Mouse (Mus musculus) large intestine, adult 2 months (tissue): ENCODE measurements around the gene Carmil1. TPM values are rescaled to one million over a fixed set of nuclear protein-coding genes. Genes with fewer than 3 reads are reported as not detected.
A peak's percentile ranks its signal among the peaks of the same experiment; 100 is the strongest.

Experiments
- DNase-seq: peaks from one replicate; pipeline ENCODE4 v3.0.0-alpha.2; 2012; ENCODE audit warnings: low read depth, low spot score
- WGBS: fragments of 180-500 bp; shearing (Covaris S2); methylation state at CpG from one replicate; pipeline ENCODE4 v1.1.7; 2018; 5-methylcytosine and 5-hydroxymethylcytosine counted together
- polyA plus RNA-seq: library from polyadenylated mRNA; depleted of rRNA; stranded (reverse); fragments of >200 nt; gene quantifications from 2 replicates; pipeline ENCODE4 v1.2.3, GENCODE M21; 2012

Carmil1 gene
- polyA plus RNA-seq, 1 experiment: 14.2 TPM

DNA sequence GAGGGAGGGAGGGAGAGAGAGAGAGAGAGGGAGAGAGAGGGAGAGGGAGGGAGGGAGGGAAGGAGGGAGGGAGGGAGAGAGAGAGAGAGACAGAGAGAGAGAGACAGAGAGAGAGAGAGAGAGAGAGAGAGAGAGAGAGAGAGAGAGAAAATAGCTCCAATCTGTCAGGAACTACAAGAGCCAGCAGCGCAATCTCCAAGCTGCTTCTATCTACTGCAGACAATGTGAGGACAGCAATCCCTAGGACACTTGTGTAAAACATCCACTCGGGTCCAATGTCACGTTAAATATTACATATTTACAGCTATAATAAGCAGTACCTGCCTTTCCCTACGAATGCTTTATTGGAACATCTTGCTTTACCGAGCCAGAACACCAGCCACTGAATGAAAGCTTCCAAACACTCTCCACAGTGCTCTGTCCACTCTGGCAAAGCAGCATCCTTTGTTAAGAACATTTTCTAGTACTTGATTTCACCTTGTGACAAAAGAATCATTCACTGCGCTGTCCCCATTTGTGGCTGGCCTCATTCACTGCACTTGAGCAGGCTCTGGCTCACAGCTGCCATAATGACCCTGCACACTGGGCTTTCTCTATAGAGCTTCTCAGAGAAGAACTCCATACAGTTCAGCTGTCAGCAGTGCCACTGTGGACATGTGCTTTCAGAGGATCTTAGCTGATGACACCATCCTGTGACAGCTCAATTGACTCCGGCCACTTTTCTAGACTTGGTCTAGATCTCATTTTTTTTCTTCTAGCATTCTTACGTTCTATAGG, 57.0 kb downstream of the Carmil1 start:
- DNase-seq: no peak
- 60% methylated on average over 8 of the region's 8 CpGs for WGBS

- DNase-seq: no peak
These were observed 60.1 kb downstream of the Carmil1 start for GRCm38 (mm10) chr13:24220441-24220970.

GRCm38 (mm10) chr13:24211229-24211628, 69.4 kb downstream of the Carmil1 start:
- WGBS: 66% methylated on average over 2 of the region's 2 CpGs
- no peak for DNase-seq

More at GRCm38 (mm10) chr13:24220441-24220970, 60.1 kb downstream of the Carmil1 start:
- WGBS: 74% methylated on average over 3 of the region's 3 CpGs

DNA sequence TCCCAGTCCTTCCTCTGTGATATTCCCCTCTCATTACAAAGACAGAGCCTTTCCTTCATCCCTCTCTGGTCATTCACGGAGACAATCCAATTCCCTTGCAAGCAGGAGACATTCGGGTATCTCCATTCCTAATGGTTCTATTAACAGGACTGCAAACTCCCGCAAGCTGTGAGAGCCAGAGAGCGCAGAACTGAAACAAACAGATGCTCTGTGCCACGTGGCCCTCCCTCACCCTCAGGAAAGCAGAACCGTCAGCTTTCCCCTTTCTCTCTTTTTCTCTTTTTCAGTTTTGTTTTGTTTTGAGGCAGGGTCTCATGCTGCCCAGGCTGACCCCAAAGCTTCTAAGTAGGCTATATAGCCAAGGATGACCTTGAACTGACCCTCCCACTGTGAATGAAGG, 74.5 kb downstream of the Carmil1 start:
- 78% methylated on average over 6 of the region's 6 CpGs for WGBS
- no peak for DNase-seq

DNA sequence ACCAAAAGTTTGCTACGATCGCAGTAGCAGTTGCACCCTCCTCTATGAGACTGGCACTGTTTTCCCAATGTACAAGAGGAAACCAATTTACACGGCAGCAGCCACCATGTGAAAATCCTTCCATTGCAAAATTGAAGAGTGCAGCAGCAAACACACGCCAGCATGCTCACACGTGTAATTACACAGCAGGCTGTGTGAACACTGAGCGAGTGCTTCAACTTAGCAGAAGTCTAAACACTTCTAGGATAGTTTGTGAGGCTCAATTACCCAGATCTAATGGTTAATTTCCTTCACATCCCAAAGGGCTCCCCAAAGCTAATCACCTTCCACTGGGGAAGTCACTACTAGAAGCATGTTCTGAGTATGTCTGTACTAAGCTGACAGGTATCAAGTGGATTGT, 78.3 kb downstream of the Carmil1 start:
- no peak for DNase-seq
- 94% methylated on average over 6 of the region's 6 CpGs for WGBS

GRCm38 (mm10) chr13:24199861-24200543, 80.6 kb downstream of the Carmil1 start:
- no peak for DNase-seq
- 26% methylated on average over 7 of the region's 7 CpGs for WGBS

- WGBS: 88% methylated on average over 2 of the region's 2 CpGs
- DNase-seq: no peak
These were observed 82.1 kb downstream of the Carmil1 start for GRCm38 (mm10) chr13:24198396-24198924.

GRCm38 (mm10) chr13:24195371-24195770, 85.2 kb downstream of the Carmil1 start:
- 50% methylated on average over 3 of the region's 3 CpGs for WGBS
- DNase-seq: no peak

GRCm38 (mm10) chr13:24194018-24194417, 86.6 kb downstream of the Carmil1 start:
- no peak for DNase-seq
- WGBS: 90% methylated on average over 5 of the region's 5 CpGs

DNA sequence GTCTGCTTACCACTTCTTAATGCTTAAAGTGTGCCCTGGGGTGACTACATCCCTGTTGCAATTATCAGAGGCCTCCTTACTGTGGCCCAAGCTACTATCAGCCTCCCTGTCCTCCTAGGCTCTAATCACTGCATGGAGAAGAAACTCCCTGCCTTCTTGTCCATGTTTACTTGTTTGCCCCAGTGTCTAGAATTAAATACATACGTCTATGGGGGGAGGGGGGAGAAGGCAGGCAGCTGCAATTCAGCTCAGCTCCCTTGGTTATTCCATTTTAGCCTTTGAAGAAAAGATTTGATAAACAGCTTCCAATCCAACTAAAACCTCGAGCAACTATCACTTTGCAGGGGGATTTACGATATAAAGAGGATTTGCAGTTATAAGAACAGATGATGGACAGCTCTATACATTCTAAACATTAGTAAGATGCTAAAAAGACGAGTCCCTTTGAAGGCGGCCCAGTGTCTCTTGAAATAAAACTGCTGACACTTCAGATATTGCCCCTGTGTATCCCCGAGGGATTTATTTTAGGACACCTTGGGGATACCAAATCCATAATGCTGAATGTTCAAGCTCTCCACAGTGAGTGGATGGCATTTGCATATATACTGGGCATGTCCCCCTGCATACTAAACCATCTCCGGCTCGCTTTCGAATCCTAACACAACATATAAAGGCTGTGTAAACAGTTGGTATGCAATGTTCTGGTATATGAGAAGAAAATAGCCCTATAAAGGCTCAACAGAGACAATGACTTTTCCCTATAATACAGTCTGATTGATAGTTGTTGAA, 89.5 kb downstream of the Carmil1 start:
- DNase-seq: no peak
- 75% methylated on average over 9 of the region's 9 CpGs for WGBS

DNA sequence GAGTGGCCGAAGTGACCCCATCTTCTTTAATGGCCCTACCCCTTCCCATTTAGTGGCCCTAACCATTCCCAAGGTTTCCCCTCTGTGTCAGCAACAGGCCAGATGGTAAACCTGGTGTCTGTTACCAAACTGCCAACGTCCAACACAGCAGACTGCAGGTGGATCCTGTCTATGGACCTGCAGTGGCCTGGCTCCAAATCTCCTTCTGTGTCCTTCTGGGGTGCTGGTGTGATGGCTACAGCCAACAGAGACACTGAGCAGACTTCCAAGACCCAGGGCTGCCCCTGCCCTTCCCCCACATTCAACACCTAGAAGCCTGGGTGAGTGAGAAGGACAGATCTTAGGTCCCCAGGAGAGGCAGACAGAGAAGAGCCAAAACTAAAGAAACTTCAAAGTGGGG, 93.6 kb downstream of the Carmil1 start:
- WGBS: 66% methylated on average over 2 of the region's 2 CpGs
- DNase-seq: no peak

- 76% methylated on average over 3 of the region's 3 CpGs for WGBS
- no peak for DNase-seq
These were observed 95.0 kb downstream of the Carmil1 start for GRCm38 (mm10) chr13:24185641-24186040.

DNA sequence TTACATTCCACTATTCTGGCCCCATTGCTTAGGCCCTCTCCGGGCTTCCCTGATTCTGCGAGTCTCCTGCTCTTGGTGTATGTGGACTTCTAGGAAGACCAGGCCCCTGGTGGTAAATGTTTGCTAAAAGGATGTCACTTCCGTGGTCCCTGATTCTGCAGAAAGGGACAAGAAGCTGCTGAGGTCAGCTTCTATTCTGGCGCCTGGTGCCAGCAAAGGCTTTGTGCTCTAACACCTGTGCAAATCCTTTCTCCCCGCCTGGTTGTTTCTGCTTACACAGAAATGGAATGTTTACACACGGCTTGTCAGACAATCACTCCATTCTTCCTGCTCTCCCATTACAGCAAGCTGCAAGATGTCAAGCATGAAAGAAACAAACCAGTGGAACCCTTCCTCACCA, 97.7 kb downstream of the Carmil1 start:
- DNase-seq: peak; percentile 13
- 27% methylated on average over 6 of the region's 6 CpGs for WGBS

- no peak for DNase-seq
- 87% methylated on average over 10 of the region's 10 CpGs for WGBS
These were observed 101.1 kb downstream of the Carmil1 start for GRCm38 (mm10) chr13:24179538-24179937.

- 83% methylated on average over 5 of the region's 5 CpGs for WGBS
- DNase-seq: no peak
These were observed 103.0 kb downstream of the Carmil1 start for GRCm38 (mm10) chr13:24177600-24177999.

DNA sequence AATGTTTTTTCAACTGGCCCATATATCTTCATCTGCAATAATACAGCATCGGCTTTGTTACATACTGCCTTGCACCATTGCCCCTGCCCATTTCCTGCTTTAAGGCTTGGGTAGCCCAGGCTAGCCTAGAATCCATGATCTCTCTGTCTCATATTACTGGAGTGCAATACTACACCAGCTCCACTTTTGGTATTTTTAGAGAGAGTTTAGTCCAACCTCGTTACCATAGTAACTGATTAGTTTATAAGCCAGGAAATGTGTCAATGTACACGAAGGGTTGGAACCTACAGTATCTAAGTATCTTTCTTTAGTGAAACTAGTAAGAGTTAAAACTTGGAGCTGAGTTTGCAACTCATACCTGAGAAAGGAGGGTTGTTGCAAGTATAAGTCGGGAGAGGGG, 103.8 kb downstream of the Carmil1 start:
- 61% methylated on average over 4 of the region's 4 CpGs for WGBS
- DNase-seq: no peak

DNA sequence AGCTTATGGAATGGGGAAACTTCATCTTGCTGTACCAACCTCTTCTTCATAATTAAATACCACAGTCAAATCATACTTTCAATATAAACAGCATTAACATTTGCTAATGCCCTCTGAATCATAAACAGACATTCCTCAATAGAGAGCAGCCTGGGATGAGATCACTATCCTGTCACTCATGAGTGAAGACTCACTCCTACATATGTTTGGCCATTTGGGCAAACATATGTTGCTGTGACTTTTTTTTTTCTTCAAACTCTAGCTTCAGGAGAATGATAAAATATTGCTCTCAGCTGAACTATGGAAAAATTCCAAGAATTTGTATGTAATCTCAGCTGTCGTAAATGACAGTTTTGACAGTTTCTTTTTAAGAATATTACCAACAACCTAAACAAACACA, 110.9 kb downstream of the Carmil1 start:
- DNase-seq: no peak
- WGBS: 88% methylated on average over 1 of the region's 1 CpGs

DNA sequence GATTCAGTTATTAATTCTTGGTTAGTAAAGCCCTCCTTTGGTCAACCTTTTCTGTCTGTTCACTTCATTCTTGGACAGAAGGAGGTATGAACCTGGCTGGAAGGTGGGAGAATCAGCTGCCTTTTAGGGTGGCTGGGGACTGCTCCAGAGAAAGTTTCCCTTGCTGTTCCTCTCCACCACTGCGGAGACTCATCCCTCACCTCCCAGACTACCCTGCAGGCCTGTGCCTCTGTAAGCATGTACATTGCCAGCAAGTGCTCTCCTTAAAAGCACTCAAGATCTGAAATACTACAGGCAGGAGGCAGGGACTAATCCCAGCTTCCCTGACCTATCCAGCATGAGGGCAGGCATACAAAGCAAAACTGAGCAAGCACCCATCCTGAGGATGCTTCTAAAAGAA, 117.2 kb downstream of the Carmil1 start:
- WGBS: 100% methylated on average over 1 of the region's 1 CpGs
- DNase-seq: no peak

DNA sequence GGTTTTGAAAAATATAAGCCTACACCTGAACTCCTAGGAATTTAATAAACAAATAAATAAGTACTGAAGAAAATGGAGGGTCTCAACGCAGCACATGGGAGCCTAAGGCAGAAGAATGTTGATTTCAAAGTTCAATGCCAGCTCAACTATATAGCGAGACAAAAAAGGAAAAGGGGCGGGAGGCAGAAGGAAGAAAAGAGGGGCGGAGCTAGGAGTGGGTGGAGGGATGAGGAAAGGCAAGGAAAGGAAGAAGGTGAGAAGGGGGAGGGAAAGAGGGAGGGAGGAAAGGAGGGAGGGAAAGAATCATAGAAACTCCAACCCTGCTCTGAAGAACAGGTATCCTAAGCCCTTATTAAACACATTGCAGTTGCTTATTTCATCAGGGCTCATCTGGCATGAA, 119.5 kb downstream of the Carmil1 start:
- no peak for DNase-seq
- WGBS: 86% methylated on average over 4 of the region's 4 CpGs

DNA sequence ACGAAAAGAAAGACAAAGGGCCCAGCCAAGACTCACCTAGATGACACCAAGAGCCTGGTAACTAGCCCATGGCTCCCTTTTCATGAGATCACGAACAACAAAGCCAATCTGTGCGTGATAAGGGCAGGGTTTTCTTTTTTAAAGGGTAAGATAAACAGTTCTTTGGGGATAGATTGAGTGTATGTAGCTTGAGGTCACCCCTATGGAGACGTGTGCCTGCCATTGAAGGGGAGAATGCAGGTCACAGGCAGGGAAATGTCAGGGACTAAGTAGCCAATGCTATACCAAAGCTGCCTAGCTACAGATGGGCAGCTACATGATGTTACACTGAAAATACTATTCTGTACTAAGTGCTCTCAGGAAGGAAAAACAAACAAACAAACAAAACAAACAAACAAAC, 120.6 kb downstream of the Carmil1 start:
- DNase-seq: no peak
- WGBS: 89% methylated on average over 4 of the region's 4 CpGs
